Mouse (Mus musculus) hematopoietic stem cell, adult 5-6 weeks (primary cell): ENCODE data around the gene Hist3h2ba. TPM values are rescaled to one million over a fixed set of nuclear protein-coding genes. Genes with fewer than 3 reads are reported as not detected.

Experiments
- ATAC-seq, 2 experiments: fragments of 125-278 bp in 1 of 2; replicated peaks in 1 of 2; 2 replicates each; pipeline ENCODE4 v1.8.0; 2016 to 2017; ENCODE audit warnings: inconsistent platforms in 2 of 2, mild to moderate bottlenecking in 2 of 2, moderate number of reproducible peaks in 2 of 2, low read depth in 1 of 2, moderate TSS enrichment in 1 of 2; ENCODE audit not compliant: low FRiP score in 2 of 2, poor library complexity in 2 of 2, severe bottlenecking in 2 of 2, insufficient read depth in 1 of 2, low TSS enrichment in 1 of 2
- total RNA-seq: library from RNA; stranded (forward); fragments of 172-1452, 232-1000 nt; gene quantifications from 2 replicates; pipeline ENCODE4 v1.2.3, GENCODE M21; 2017

Hist3h2ba gene
- 2.0 and 4.1 TPM in 2 replicates for total RNA-seq

DNA sequence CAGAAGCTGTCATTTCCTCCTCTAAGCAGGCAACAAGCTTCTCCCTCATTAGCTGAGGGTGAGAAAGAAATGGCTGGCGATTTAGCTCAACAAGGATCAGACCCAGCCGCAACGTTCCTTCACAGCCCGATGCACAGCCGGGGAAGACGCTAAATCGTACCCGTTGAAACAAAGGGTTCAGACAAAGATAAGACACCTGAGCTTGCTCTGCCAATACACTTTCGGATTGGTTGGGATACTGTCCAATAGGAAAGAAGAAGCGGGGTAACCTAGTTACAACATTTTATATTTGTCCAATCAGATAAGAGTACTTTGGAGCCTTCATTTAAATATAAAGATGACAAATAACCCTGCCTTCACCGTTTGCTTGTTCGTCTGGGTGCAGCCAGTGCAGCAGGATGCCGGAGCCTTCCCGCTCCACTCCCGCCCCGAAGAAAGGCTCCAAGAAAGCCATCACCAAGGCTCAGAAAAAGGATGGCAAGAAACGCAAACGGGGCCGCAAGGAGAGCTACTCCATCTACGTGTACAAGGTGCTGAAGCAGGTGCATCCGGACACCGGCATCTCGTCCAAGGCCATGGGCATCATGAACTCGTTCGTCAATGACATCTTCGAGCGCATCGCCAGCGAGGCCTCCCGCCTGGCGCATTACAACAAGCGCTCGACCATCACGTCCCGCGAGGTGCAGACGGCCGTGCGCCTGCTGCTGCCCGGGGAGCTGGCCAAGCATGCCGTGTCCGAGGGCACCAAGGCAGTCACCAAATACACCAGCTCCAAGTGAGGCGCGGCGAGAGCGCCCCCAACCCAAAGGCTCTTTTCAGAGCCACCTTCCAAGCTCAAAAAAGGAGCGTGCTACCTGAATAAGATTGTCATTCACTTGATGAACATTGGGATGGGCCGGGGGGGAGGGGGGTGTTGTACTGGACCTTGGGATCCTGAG, at the start of gene Hist3h2ba:
Gene Hist3h2ba (plus strand): TSS at position 379 of the 938 bp plus-strand sequence.
- peak; percentile 71 to 83 for ATAC-seq

DNA sequence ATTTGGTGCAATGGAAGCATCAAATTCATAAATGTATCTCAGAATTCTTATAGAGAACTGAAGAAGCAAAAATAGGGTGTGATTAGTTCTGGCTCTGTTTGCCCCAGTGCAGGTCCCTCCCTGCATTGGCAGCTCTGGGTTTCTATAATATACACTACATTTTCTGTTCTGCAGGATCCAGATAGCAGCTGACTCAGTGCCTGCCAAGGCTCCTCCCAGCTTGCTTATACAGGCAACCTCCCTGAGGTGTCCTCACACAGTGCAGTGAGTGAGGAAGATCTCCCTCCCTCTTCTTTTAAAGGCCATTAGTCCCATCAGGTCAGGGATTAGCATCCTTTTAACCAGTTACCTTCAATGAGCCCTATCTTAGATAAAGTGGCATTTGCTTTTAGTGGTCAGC, 47.6 kb upstream of the Hist3h2ba start:
- ATAC-seq, result no peak

DNA sequence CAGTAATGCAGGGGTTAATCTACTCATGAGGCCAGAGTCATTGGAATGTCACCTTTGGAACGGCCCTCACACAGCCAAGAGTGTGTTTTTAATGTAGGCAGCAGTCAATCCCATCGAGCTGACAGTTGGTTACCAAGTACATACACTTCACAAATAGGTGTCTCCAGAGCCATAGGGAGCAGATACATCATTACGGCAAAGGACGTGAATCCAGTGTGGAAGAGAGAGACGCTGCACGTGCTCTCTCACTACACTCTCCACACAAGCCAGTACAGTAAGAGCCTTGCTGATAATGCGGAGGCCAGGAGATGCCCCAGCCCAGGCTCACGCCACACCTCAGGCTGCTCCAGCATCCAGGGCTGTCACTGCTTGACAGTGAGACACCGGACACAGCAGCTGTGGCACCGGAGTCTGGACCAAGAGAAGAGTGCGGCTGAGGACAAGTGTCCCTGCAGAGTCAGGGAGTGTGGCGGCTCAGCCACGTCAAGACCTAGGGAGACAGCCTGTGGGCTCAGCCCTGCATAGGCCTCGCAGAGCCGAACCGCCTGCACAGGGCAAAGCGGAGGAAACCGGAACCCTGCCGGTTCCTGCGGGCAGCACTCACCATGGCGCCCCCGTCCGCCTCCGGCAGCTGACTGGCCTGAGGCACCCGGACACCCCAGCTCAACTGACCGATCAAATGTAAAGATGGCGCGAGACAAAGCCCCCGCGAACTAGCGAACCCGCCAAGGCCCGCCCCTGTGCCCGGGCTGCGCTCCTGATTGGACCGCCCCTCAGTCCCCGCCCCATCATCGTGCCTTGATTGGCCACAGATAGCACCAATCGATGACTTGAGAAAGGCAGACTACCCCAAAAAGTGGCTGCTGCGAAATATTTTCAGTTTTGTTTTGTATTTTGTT, 45.0 kb upstream of the Hist3h2ba start, which contains the start of gene Zfp39:
Gene Zfp39 (minus strand): TSS at position 715 of the 899 bp plus-strand sequence.
- peak; percentile 95 to 98 for ATAC-seq

DNA sequence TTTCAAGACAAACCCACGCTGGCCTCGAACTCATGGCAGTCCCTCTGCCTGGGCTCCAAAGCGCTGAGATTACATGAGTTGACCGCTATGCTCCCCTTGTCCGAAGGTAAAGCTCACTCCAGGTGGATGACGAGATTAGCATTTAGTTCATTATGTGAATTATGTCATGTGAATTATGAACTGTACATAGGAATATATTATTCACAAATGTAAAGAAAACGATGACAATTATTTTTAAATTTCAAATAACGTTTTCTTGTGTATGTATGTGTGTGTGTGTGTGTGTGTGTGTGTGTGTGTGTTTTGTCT, 44.4 kb upstream of the Hist3h2ba start:
- no peak for ATAC-seq

DNA sequence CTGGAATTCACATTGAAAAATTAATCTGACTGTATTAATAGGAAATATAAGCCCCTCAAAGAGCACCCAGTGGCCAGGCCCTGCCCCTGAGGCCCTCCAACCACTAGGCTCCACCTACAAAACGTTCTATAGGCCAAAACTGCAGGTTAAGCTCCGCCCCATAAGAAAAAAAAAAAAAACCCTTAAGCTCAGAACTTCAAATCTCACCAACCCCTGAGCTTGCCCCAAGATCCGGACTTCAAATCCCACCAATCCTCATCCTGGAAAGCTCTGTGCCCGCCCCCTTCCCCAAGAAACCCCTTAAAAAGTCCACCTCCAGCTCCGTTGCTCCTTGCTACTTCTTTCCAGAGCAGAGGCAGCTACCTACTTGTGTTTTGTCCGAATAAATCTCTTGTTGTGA, 43.9 kb upstream of the Hist3h2ba start:
- ATAC-seq, result 0 out of 4 replicates have a peak, but pooled peaks of 1 of the 2 experiments have one; percentile 29

DNA sequence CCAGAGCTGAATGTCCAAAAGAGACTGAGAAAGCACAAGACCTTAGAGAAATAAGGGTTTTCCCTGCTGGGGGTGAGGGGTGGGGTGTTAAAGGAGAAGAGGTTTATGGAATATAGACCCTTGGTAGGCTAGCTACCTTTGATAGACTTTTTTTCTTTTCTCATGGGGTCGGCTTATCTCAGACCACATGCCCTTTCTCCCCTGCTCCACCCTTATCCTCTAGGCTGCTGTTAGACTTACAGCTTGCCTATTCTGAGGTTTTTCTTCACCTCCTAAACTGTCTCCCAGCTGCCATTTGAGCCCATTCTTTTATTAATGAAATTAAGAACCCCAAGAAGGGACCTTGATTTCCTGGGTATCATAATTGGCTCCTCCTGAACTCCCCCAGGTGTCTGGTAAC, 34.9 kb upstream of the Hist3h2ba start:
- no peak for ATAC-seq

DNA sequence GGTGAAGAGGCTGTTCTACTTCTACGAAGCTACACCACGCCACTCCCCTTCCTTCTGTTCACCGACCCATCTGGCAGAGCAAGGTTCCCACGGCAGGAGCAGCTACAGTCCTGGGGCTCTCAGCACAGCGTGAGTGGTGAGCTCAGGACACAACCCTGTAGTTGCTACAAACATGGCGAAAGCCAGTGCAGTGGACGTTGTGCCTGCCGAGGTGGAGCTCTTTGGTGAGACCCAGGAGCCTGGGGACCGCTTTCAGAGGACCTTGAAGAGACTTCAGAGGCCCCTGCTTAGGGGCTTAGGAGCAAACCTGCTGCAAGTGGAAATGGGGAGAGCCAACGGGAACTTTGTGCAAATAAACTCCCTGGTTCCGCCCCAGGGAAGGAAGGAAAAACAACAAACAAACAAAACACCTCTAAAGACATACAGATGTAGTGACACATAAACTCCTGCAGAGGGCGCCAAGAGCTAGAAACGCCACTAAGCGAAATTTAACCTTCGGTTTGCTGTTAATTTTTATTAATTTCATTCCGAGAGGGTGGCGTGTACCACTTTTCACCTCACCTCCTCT, 34.2 kb upstream of the Hist3h2ba start:
- peak; percentile 18 to 34; a peak in 2 of 4 replicates for ATAC-seq

DNA sequence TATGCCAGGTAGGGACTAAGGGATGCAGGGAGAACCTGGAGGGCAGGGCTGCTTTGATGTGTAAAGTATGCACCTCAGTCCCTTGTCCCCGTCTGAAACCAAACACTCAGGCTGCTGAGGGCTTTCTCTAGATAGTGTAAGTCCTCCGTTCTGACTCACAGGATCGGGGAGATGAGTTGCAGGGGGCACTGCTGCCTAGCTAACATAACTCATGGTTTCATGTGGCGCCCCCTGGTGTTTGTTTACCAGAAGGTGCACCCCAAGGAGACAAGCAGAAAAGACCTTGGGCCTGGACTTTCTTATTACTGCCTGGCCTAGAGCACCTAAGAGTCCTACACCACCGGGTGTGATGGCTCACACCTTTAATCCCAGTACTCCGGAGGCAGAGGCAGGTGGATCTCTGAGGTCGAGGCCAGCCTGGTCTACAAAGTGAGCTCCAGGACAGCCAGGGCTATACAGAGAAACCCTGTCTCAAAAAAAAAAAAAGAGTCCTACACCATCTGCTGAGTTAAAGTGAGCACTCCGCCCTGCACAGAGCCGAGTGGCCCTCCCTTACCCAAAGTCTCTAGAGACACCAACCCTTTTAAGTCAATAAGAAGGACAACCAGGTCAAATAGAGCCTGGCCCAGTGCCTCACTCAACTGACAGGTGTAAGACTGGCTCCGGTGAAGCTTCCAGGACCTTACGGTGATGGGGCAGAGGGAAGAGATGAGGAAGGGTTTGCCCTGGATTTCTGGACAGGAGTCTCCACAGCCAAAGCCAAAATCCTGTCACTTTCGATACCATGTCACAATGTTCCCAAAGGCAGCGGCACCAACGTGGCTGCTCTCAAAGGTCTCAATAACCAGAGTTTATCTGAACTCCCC, 31.6 kb upstream of the Hist3h2ba start:
- peak; percentile 60 to 65; a peak in 3 of 4 replicates for ATAC-seq

DNA sequence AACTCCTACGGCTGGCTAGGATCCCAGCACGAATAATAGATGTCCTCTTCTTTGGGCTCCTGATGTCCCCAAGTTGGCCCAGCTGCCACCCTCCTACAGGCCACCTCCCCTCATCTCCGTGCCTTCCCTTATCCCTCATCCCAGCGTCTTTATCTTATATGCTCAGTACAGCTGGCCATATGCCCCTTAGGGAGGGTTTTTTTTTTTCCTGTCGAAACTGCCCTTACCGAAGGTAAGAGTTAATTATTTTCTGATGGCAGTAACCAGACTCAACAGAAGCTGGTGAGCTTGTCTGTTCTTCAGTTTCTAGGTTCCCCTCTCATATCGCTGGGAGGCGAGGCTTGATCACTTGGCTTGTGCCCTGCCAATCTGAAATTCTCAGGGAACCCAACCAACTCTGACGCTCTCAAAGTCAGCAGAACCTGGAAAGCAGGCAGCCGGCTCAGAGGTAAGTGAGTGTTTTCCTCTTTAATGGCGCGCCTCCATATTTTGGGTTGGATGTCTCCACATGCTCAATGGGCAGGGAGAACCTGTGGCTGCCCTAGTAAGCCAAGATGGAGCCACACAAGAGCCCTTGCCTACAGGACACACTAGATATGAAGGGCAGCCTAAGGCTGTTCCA, 30.9 kb upstream of the Hist3h2ba start, which contains the start of gene Btnl10:
Gene Btnl10 (plus strand): TSS at position 164 of the 622 bp plus-strand sequence.
- ATAC-seq, result no peak; a peak in 1 of 4 replicates

DNA sequence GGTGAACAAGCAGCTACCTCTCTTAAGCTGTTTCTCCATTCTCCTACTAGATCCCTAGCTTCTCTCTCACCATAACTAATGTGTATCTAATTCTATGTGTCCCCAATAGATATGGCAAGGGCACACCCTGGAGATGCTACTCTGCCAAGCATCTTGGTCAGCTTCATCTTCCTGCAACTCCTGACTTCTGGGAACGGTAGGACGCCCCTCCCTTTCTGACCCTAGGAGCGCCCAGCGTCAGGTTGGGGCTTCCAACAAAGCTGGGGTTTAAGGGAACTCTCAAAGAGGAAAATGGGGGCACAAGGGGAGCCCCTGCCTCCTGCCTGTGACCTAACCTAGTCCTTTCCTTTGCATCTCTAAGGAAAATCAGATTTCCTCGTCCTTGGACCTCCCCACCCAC, 30.0 kb upstream of the Hist3h2ba start:
- no peak for ATAC-seq

DNA sequence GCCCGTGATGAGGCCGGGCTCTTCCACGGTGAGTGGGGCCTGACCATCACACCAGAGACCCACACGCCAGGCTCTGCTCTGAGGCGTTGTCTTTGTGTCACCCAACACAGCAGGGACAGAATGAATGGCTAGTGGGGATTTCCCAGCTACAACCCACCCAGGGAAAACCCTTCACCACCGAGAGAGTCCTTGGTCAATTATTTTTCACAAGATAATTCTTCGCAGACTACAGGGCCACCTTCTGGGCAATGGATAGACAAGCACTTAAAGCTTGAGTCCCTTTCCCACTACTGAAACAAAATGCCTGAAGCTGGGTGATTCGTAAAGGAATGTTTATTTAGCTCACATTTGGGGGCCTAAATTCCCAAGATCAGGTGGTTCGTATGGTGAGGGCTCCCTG, 26.3 kb upstream of the Hist3h2ba start:
- no peak for ATAC-seq

DNA sequence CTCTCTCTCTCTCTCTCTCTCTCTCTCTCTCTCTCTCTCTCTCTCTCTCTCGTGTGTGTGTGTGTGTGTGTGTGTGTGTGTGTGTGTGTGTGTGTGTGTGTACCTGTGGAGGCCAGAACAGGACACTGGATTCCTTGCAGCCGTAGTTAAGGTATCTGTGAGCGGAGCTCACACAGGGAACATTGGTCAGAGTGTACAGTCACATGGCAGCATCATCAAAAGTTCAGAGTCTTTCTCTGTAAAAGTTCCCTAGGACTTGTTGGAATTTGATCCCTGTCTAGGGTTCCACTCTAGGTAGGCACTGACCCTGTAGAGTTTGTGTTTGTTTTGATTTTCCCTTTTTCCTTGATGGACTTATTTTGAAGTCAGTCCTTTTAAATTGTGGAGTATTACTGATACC, 22.1 kb upstream of the Hist3h2ba start:
- ATAC-seq, result no peak

DNA sequence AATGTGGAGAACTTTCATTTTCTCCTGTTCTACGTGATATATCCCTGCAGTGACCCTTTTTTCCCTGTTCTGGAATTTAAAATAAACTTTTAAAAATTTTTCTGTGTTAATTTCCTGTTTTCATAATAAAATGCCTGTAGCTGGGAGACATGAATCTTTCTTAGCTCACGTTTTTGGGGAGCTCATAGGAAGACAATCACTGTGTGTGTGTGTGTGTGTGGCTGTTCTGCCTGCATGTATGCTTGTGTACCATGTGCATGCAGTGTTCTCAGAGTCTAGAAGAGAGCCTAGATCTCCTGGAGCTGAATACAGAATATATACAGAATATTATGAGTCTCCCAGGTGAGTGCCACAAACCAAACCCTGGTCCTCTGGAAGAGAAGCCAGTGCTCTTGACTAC, 21.7 kb upstream of the Hist3h2ba start:
- no peak for ATAC-seq

DNA sequence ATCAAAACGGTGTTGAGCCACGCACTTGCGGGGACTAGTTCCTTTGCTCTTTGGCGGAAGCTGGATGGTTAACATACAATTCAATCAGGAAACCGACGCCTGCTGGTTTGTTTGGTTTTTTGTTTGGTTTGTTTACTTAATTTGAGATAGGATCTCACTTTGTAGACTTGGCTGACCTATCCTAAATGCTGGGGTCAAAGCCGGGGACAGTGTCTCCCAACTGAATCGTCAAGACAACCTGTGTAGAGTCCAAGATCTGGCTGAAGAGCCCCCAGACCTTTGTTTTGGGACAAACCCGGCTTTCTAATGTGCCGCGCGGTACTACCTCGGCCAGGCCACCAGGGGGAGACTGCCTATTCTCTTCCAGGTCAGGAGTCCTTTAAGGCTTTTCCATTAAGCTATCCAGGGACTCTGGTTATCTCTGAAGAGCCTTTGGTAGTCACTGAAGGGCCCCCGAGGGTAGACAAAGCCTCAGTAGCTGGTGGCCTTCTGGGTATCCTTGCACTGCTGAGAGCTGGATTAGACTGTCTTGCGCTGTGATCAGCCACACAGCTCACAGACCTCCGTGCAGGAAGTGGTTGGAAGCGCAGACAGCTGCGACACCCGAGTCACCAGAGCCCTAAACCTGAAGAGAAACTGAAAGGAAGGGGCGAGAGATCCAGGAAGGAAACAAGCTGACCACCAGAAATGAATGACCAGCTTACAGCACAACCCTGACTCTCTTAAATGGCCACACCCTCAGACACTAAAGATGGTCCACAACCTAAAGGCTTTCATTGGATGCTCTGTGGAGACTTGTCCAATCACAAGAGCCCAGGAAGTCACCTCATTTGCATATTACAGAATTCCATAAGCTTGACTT, 20.7 kb upstream of the Hist3h2ba start:
- ATAC-seq, result peak; percentile 88 to 90

DNA sequence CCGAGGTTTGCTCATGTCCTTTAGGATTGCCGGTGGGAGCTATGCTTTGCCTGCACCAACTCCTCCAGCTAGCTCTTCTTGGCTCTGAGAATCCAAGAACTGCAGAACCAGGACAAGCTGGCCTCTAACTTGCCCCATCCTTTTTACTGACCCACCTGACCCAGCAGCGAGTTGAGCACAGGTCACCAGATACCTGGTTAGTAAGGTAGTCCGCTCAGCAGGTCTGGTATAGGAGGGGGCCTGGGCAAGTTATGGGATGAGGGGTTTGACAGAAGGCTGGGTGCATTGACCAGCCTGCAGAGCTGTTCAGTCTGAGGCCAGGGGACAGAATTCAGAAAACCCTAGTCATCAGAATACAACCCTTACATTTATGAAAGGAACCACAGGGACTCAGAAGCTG, 19.7 kb upstream of the Hist3h2ba start:
- no peak for ATAC-seq

DNA sequence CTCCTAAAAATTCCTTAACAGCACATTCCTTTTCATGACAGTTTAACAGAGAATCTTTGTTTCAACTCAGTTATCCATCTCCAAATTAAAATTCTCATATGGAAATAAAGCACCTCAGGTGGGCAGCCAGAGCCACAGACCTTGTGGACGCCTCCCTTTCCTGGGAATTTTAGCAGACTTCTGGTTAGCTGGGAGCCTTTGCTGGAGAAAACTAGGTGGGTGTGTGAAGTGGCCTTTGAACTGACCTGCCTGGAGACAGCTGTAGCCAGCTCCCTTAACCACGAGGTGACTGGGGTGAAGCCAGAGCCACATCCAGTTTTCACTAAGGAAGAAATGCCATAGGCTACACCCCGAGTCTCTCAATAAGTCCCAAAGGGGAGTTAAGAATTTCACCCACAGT, 19.1 kb upstream of the Hist3h2ba start:
- ATAC-seq, result no peak
